Mouse (Mus musculus): Measurements from ENCODE around the gene Cep131.

The Cep131 gene

DNA sequence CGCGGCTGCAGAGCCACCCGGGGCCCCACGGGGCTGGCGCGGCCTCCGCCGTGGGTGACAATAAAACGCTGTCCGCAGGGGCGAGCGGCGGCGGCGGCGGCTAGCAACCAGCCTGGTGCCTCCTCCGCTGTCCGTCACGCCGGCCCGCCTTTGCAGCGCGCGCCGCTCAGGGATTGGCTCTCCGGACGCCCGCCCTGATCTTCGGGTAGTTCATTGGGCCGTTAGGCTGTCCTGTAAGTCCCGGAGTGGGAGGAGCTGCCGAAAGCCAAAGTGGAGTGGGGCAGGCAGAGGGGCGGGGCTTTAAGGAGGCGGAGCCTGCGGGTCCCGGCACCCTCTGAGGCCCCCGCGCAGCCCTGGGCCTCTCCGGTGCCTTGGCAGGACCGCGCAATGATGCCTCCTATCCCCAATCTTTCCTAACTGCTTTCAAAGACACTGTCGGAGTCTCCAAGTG, at the start of gene Cep131:
TSS of gene Cep131 (minus strand) at position 126 of the 451 bp plus-strand sequence.
- DNase-seq (ENCODE audit: low read depth, low spot score), result peak; percentile 99

- DNase-seq (ENCODE audit: low read depth, low spot score), result no peak
These were observed 49.6 kb upstream of the Cep131 start for GRCm38 (mm10) chr11:120136195-120136594.

DNA sequence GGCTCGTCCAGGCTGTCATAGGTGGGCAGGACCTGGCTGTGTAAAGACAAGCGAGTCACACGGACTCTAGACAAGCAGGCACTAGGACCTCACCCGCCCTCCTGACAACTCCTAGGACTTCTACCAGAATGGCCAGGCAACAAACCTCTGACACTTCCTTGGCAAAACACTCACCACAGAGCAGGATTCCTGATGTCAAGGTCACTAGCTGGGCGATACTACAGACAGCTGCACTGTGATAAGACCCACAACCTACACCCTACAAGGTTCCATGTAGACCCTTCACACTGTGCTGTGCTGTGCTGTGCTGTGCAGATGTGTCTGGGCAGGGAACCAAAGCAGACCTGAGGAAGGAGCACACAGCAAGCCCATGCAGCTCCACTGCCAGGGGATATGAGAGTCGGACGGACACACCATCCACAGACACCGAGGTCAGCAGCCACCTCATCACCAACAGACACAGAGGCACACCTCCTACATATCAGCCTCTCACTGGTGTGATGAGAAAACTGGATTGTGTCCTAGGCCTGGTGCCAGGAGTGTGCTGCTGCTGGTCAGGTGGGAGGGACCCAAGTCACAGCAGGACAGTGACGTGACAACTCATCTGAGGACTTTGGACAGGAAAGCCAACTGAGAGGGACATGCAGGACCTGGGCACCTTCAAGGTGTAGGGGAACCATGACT, 48.4 kb upstream of the Cep131 start:
- no peak for DNase-seq (ENCODE audit: low read depth, low spot score)

- no peak for DNase-seq (ENCODE audit: low read depth, low spot score)
These were observed 47.5 kb upstream of the Cep131 start for GRCm38 (mm10) chr11:120134148-120134547.

- DNase-seq (ENCODE audit: low read depth, low spot score), result no peak
These were observed 42.7 kb upstream of the Cep131 start for GRCm38 (mm10) chr11:120129281-120129680.

GRCm38 (mm10) chr11:120126845-120127244, 40.2 kb upstream of the Cep131 start:
- no peak for DNase-seq (ENCODE audit: low read depth, low spot score)

GRCm38 (mm10) chr11:120122126-120122525, 35.5 kb upstream of the Cep131 start:
- peak; percentile 63 for DNase-seq (ENCODE audit: low read depth, low spot score)

DNA sequence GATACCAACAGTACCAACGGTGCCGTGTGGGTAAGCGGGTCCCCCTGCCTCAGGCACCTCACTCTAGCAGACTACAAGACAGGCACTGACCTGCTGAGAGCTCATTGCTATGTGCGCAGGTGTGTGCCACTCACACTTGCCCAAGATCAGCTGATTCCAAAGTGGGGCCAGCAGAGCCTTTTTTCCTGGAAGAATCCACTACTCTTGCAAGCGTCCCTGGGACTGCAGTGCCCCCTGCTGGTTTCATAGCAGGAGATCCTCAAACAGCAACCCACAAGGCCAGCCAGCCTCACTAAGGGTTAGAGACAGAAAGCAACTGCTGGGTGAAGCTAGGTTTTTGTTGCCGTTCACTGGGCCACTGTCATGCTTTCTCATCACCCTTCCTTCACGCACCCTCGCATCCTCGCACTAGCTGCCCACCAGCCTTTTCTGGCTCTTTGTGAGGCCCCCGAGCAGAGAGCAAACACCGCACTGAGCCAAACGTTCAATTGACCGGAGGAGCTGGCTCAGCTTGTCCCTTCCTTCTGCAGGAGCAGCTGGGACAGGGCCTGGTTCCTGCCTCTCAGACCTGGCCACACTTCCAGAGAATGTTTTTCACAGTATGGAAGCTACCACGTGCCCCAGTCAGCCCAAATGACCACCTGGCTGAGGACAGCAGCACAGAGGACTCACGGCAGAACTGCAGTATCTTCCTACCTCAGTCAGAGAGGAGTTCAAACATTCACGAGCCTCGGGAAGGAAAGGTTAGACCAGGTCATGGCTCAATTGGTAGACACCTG, 34.2 kb upstream of the Cep131 start:
- DNase-seq (ENCODE audit: low read depth, low spot score), result peak; percentile 94

DNA sequence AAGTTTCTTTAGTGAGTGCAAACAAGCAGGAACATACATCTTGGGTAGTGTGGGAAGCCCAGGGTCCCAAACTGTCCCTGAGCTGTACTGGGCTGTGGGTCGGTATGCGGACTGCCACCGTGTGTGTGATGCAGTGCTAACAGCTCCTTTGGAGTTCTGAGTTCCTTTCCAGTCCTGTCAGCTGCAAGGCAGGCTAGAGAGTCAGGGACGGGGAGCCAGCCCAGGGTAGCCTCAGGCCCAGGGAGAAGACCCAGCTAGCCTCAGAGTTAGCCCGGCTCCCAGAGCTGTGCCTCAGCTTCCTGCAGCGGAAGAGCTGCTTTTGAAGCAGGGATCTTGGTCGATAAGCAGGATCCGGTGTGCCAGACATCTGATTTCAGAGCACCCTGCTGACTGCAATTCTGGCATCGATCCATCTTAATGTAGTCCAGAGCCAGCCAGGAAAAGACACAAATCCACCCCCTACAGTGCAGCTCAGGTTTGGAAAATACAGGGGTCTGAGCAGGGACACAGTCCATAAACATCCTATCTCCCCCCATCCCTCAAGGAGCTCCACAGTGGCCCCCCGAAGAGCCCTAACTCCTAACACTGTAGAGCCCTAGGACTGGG, 33.4 kb upstream of the Cep131 start:
- peak; percentile 50 for DNase-seq (ENCODE audit: low read depth, low spot score)

DNA sequence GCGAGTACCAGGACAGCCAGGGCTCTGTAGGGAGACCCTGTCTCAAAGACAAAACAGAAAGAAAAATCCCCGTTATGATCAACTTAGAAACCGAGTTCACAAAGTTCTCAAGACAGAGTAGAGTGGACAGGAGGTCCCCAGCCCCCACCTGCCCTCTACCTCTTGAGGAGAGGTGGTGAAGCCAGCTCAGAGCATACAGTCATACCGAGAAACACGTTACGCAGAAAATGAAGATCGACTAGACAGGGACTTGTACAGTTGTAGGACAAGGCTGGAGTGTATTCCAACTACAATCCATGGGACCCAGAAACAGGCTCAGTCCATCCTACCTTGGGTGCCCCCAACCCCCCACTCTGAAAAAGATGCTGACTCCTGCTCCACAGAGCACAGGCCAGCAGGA, 32.5 kb upstream of the Cep131 start:
- no peak for DNase-seq (ENCODE audit: low read depth, low spot score)

DNA sequence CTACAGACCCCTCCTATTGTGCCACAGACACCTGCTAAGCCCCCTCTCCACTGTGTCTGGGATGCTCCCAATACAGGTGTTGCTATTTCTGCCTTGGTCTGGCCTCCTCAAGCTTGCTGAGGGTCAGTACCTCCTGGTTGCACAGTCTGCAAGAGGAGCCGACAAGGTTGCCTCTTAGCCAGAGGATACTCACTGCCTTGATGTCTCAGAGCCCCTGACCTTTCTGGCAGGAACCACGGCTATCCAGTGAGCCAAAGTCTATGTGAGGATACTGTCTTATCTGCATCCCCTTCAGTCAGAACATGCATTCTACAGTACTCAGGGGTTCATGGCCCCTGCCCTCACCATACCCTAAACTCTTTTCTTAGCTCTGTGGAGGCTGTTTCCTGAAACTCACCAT, 31.0 kb upstream of the Cep131 start:
- DNase-seq (ENCODE audit: low read depth, low spot score), result no peak

DNA sequence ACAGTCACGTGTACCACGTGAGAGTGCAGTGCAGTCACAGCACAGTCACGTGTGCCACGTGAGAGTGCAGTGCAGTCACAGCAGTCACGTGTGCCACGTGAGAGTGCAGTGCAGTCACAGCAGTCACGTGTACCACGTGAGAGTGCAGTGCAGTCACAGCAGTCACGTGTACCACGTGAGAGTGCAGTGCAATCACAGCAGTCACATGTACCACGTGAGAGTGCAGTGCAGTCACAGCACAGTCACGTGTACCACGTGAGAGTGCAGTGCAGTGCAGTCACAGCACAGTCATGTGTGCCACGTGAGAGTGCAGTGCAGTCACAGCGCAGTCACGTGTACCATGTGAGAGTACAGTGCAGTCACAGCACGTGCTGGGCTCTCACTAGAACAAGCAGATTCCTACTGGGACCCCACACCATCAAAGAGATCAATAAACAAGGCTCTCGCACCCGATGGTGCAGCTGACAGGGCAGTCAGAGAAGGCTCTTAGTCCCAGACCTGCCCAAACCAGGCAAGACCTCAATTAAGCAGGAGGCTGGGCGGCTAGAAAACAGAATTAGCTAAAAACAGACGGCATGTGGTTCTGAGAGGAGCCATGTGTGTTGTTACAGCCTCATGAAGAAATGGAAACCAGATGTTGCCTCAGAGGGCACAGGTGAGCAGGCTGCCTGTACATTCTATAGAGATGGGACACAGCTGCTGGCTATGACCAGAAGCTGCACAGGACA, 28.0 kb upstream of the Cep131 start:
- no peak for DNase-seq (ENCODE audit: low read depth, low spot score)

GRCm38 (mm10) chr11:120112136-120112535, 25.5 kb upstream of the Cep131 start:
- DNase-seq (ENCODE audit: low read depth, low spot score), result peak; percentile 29

DNA sequence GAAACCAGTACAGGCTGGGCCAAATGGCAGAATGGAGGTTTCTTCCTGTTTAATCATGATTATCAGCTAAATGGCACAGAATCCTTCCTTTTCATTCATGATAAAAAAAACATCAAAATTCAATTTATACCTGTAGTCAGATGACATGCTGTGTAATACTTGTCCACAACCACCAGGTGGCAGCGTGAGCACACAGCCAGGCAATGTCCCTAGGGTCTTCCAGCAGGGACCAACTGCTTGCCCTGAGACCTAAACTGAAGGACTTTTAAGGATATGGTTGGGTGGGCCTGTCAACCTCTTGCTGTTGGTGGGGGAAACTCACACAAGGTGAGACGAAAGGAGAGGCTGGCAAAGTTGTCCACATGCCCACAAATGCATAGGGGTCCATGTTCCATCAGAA, 24.4 kb upstream of the Cep131 start:
- DNase-seq (ENCODE audit: low read depth, low spot score), result peak; percentile 67

DNA sequence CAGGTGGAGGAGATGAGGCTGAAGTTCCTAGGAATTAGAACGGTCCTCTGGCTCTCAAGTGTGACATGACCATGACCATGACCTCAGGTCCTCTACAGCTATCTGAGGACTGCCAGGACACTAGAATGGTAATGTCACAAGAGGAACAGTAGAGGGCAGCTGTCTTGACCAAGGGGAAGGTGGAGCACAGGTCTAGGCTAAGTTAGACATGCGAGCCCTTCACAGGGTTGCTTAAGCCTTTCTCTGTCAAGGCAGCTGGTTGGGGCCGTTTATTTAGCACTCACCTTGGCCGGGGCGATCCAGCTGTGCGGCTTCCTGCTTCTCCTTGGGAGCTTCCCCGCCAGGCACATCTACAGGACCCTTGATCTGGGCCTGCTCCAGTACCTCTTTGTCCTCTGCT, 23.9 kb upstream of the Cep131 start:
- DNase-seq (ENCODE audit: low read depth, low spot score), result peak; percentile 33

DNA sequence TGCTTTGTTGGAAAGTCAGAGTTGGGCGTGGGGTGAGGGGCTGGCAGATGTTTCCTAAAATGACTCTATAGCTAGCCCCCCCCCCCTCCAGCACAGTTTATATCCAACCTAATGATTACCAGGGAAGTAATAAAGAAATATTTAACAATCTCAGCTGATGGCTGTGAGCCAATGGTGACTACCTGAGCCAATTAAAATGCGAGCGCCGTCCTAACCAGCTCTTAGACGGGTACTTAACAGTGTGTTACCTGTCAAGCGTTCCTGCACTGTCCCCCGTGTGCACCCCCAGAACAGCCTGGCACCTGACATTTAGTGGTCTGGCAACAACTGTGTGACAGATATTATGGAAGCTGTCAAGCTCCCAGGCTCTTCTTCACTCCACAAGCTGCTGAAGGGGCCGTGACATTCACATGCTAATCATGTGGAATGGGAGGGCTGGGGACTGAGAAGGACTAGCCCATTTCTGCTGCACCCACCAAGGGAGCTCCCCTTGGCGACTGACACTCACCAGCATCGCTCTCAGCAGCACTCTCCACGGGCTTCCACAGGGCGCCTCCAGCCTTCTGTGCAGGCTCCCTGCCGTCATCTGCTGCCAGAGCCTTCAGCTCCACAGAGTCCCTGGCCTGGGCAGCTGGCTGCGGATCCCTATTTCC, 23.1 kb upstream of the Cep131 start:
- DNase-seq (ENCODE audit: low read depth, low spot score), result no peak

DNA sequence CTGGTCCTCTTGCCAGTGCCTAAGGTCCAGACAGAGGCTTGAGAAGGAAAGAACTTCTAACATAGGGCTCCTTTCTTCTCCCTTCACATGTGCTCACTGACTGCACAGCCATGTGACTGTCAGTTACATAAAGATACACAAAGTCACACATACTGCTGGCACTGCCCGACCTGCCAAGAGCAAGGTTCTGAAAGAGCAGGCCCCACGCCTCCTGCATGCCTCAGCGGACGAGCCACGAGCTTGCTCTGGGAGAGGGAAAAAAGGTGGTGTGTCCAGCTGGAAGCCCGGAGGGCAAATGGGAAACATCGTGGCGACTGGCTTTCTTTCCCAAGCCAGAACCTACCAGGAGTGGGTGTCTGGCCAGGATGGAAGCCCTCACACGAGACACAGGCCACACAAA, 21.2 kb upstream of the Cep131 start:
- peak; percentile 29 for DNase-seq (ENCODE audit: low read depth, low spot score)

GRCm38 (mm10) chr11:120107026-120107425, 20.4 kb upstream of the Cep131 start:
- DNase-seq (ENCODE audit: low read depth, low spot score), result no peak

- DNase-seq (ENCODE audit: low read depth, low spot score), result no peak
These were observed 16.9 kb upstream of the Cep131 start for GRCm38 (mm10) chr11:120103431-120103997.

- peak; percentile 87 for DNase-seq (ENCODE audit: low read depth, low spot score)
These were observed 14.4 kb upstream of the Cep131 start for GRCm38 (mm10) chr11:120101036-120101435.
